Mouse (Mus musculus): ENCODE data around the gene Mt3.

GRCm38 (mm10) chr8:94185791-94186190, 33.4 kb downstream of the Mt3 start:
- TF ChIP-seq CTCF (IDR thresholded peaks at IDR 0.05; ENCODE audit: low read depth, low read length) = no peak
- no peak for TF ChIP-seq POLR2A (IDR thresholded peaks at IDR 0.05; ENCODE audit: borderline replicate concordance, low read depth, low read length)

Data from bone marrow macrophage, adult 2 months (primary cell).